Mouse (Mus musculus) adrenal gland, postnatal 36 days (tissue): ENCODE measurements around the gene Hoxb7. TPM values are rescaled to one million over a fixed set of nuclear protein-coding genes. Genes with fewer than 3 reads are reported as not detected.
A peak's percentile ranks its signal among the peaks of the same experiment; 100 is the strongest.

Experiments
- DNase-seq, 2 experiments: peaks; one replicate each; pipeline ENCODE4 v3.0.0; 2021; ENCODE audit warnings: mixed read lengths in 1 of 2
- microRNA-seq: library from miRNA; unstranded; fragments of <30 nt; microRNA quantifications from one replicate; pipeline ENCODE4 v1.2.0, GENCODE M21; 2021
- total RNA-seq, 2 experiments: library from RNA; stranded (reverse); gene quantifications; 2 replicates each; pipeline ENCODE4 v1.2.3; 2021

The Hoxb7 gene
- total RNA-seq, 2 experiments from 2014 or later: 35.5 to 49.8 TPM

DNA sequence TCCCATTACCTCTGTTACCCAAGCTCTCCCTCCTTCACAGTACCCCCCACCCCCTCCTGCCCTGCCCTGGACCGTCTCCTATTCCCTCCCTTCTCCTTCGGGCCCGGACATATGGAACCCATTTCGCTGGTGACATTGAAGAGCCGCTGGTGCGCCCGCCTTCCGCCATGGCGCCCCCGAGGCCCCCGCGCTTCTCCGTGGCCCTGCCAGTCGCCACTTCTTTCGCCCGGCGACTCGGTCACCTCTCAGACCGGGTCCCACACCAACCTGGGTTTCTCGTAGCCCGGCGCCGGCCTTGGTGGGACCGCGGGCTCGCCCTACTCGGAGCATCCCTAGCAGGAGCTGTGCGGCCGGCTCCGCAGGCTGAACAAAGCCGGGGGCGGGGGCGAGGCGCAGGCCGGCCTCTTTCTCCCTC lies 46.2 kb downstream of the Hoxb7 start:
- no peak for DNase-seq

DNA sequence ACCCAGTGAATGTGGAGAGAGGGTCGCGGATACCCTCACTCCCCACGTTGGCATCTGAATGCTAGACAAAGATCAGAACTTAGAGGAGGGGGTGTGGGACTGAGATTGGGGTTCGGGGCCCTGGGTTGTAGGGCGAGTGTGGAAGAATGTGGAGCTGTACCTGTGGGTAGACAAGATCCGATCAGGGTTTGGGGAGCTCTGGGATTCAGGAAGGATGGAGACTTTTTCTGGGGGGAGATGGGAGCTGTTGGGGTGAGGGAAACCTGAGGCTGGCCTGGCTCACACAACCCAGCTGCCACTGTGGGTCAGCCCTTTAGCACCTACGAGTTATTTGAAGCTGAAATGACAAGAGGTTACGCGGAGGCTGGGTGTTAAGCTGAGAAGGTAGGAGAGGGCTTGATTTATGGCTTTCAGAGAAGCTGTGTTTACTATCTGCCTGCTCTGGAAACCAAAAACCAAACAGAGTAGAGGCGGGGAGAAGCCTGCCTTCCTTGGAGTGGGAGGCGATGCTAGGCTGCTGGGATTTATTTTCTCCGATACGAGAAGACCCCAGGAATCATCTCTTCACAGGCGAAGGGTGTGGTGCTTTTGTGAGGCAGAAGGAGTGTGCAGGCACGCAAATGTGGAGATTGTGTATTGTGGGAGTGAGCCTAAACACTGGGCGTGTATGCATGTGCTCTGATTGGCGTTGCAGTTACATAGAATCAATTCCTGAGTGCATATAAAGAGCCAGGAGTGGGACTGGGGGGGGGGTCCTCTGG lies 47.0 kb downstream of the Hoxb7 start:
- no peak for DNase-seq

DNA sequence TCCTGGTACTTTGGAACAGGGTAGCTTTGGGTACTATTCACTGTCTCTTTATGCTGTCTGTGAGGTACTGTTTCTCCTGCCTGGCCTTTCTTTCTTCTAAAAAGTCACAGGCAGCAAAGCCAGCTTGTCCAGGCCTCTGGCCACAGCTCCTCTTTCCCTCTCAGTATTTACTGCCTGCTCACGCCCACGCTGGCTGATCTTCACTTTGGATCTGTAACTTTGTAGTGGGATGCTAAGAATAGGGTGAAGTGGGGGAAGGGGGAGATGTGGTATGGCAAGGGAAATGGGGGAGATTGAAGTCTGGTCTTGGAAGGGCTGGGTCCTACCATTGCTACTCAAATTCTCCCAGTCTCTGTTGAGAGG lies 47.6 kb downstream of the Hoxb7 start:
- no peak for DNase-seq

DNA sequence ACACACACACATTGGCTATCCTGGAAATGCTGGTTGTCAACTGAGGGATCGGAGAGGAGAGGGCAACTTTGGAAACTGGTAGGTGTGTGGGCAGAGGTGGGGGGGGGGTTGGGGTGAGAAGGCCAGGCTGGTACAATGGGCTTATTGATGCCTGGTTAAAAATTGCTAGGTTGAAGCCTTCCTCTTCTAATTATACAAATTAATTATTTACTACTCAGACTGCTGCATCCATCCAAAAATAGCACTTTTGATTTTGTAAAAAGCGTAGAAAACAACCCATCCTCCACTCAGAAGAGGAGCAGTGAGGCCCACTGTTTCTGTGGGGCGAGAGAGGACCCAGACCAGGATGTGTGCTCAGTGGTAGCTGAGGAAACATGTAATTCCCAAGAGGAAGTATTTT lies 48.6 kb downstream of the Hoxb7 start:
- DNase-seq: no peak

GRCm38 (mm10) chr11:96336597-96336996 lies 50.2 kb downstream of the Hoxb7 start:
- DNase-seq: peak; percentile 39 to 42

GRCm38 (mm10) chr11:96337026-96337425 lies 50.6 kb downstream of the Hoxb7 start:
- DNase-seq: peak; percentile 18 to 30

DNA sequence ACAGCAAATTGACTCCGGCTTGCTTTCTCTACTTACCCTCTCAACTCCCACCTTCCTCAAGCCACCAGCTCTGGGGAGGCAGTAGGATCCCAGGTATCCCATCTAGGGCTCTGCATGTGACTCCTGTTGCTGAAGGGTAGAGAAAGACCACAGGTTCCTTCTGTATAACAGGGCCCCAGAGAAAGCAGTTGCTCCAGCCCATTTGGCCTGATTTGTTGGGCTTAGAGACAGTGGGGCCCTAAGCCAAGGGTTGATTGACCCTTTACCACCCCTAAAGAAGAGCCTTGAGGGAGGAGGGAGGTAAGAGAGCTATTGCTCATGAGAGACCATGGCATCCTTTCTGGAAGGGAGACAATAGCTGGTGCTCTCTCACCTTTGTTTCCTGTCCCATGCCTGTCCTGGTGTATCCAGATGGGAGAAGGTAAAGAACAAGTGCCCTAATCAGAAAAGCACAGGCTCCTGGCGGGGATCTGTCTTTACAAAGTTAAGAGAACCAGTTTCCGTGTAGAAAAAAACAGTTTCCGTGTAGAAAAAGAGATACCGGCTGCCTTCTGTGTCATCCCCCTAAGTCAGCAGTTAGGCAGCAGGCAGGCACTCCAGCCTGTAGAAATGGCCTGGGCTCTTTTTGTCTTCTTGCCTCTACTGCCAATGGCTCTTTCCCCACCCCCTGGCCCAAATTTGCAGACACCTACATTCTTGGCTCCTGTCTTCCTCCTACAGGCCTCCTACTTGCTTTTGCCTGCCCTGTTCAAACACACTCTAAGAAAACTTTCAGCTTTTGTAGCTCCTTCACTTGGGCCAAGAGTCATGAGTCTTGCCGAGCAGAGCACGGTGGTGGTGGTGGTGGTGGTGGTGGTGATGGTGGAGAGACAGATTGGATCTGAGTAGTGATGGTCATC lies 52.8 kb downstream of the Hoxb7 start:
- DNase-seq: peak in 1 of 2 experiments; percentile 22

Small RNA genes lying within 50 kb of the gene (microRNA-seq; reads per million reads assigned to microRNA genes)
- gene Mir10a: 58,355 reads per million, percentile 99 among the genes with 10 or more reads in this experiment
- 24.9 reads per million, percentile 37 among the genes with 10 or more reads in this experiment for gene Mir196a-1

Other genes starting within 250 kb of the Hoxb7 start
- gene Ube2z, start 221.2 kb upstream of the Hoxb7 start, total RNA-seq: 10 to 100 TPM; 53.4 to 56.4 TPM
- 100 to 1,000 TPM; 268 to 316 TPM for gene Atp5g1, start 211.0 kb upstream of the Hoxb7 start, total RNA-seq
- gene Calcoco2, start 174.7 kb upstream of the Hoxb7 start, total RNA-seq: not detected
- not detected for gene Ttll6, start 152.8 kb upstream of the Hoxb7 start, total RNA-seq
- gene Hoxb13, start 92.3 kb upstream of the Hoxb7 start, total RNA-seq: not detected
- gene Hoxb9, start 15.2 kb upstream of the Hoxb7 start, total RNA-seq: 100 to 1,000 TPM; 225 to 357 TPM
- 10 to 100 TPM; 59.4 to 80.5 TPM for gene Hoxb8, start 4.7 kb upstream of the Hoxb7 start, total RNA-seq
- 10 to 100 TPM; 43.9 to 62.2 TPM for gene Hoxb6, start 5.9 kb downstream of the Hoxb7 start, total RNA-seq
- 10 to 100 TPM; 16.1 to 27.0 TPM for gene Hoxb5, start 16.7 kb downstream of the Hoxb7 start, total RNA-seq
- gene Hoxb4, start 31.6 kb downstream of the Hoxb7 start, total RNA-seq: 10 to 100 TPM; 15.6 to 20.9 TPM
- 10 to 100 TPM; 15.7 to 20.2 TPM for gene Hoxb3, start 36.7 kb downstream of the Hoxb7 start, total RNA-seq
- gene Hoxb2, start 63.9 kb downstream of the Hoxb7 start, total RNA-seq: 10 to 100 TPM; 20.0 to 21.8 TPM
- gene Hoxb1, start 79.1 kb downstream of the Hoxb7 start, total RNA-seq: not detected
- 1 to 10 TPM; 7.5 to 8.2 TPM for gene Skap1, start 178.0 kb downstream of the Hoxb7 start, total RNA-seq